Mouse (Mus musculus) common myeloid progenitor, adult 5-6 weeks (primary cell): Measurements from ENCODE around the gene Cfap74. TPM values are rescaled to one million over a fixed set of nuclear protein-coding genes. Genes with fewer than 3 reads are reported as not detected.
"Not testable (repeated sequence)": the region's sequence is repeated elsewhere in the genome, so short reads cannot be mapped to it uniquely, and the experiment has no call there.

Source experiments
- ATAC-seq: replicated peaks from 2 replicates; pipeline ENCODE4 v1.8.0; 2016; ENCODE audit warnings: low read depth, mild to moderate bottlenecking, moderate TSS enrichment, inconsistent platforms; ENCODE audit not compliant: poor library complexity, severe bottlenecking
- total RNA-seq: library from RNA; stranded (forward); fragments of 200-1000, 187-1606 nt; gene quantifications from 2 replicates; pipeline ENCODE4 v1.2.3, GENCODE M21; 2017

Gene Cfap74
- total RNA-seq, 1 experiment from 2014 or later = 0.23 TPM

- ATAC-seq = no peak
Measured at GRCm38 (mm10) chr4:155466080-155466479, 57.1 kb downstream of the Cfap74 start.

GRCm38 (mm10) chr4:155467237-155468010, 58.4 kb downstream of the Cfap74 start:
- no peak for ATAC-seq

GRCm38 (mm10) chr4:155468952-155469351, 60.0 kb downstream of the Cfap74 start, which contains the start of gene Tmem52:
Tmem52 (plus strand) TSS chr4:155469114.
- ATAC-seq = peak; percentile 89

GRCm38 (mm10) chr4:155469590-155470262, 60.7 kb downstream of the Cfap74 start:
- no peak for ATAC-seq

GRCm38 (mm10) chr4:155470263-155470953, 61.4 kb downstream of the Cfap74 start:
- ATAC-seq = 0 out of 2 replicates have a peak, but pooled peaks have one; percentile 9

- ATAC-seq = no peak
Measured at GRCm38 (mm10) chr4:155470997-155471396, 62.0 kb downstream of the Cfap74 start.

- ATAC-seq = no peak
Measured at GRCm38 (mm10) chr4:155471406-155471805, 62.4 kb downstream of the Cfap74 start.

GRCm38 (mm10) chr4:155472716-155473290, 63.8 kb downstream of the Cfap74 start:
- no peak for ATAC-seq

GRCm38 (mm10) chr4:155473319-155473718, 64.3 kb downstream of the Cfap74 start:
- no peak for ATAC-seq

GRCm38 (mm10) chr4:155473796-155474195, 64.8 kb downstream of the Cfap74 start:
- not testable (repeated sequence) for ATAC-seq

GRCm38 (mm10) chr4:155481381-155482124, 72.6 kb downstream of the Cfap74 start:
- peak; percentile 94 for ATAC-seq

GRCm38 (mm10) chr4:155482125-155482480, 73.1 kb downstream of the Cfap74 start:
- no peak for ATAC-seq

GRCm38 (mm10) chr4:155482733-155483540, 73.9 kb downstream of the Cfap74 start:
- ATAC-seq = no peak

- ATAC-seq = no peak
Measured at GRCm38 (mm10) chr4:155485521-155485920, 76.5 kb downstream of the Cfap74 start.

GRCm38 (mm10) chr4:155487746-155488145, 78.8 kb downstream of the Cfap74 start:
- ATAC-seq = peak; percentile 57

GRCm38 (mm10) chr4:155488232-155489025, 79.4 kb downstream of the Cfap74 start:
- ATAC-seq = 0 out of 2 replicates have a peak, but pooled peaks have one; percentile 12

- ATAC-seq = no peak
Measured at GRCm38 (mm10) chr4:155489101-155489970, 80.3 kb downstream of the Cfap74 start.
